Mouse (Mus musculus) heart, postnatal 0 days (tissue): ENCODE measurements around the gene Olfr1316. TPM values are rescaled to one million over a fixed set of nuclear protein-coding genes. Genes with fewer than 3 reads are reported as not detected.

Experiments used
- ATAC-seq: fragments of 200-750 bp; cut with Nextera tagmentation; 2 replicates; pipeline ENCODE4 v1.8.0; 2017; ENCODE audit warnings: low read depth, moderate number of reproducible peaks, moderate library complexity; ENCODE audit not compliant: insufficient read depth
- DNase-seq: peaks from one replicate; pipeline ENCODE4 v3.0.0-alpha.2; 2016; ENCODE audit warnings: low spot score
- H3K27ac ChIP-seq: fragments of 300-500 bp; sonication (generic); 2 replicates; pipeline ENCODE4 v1.5.1; 2014; ENCODE audit warnings: low read depth, mild to moderate bottlenecking
- H3K27me3 ChIP-seq: fragments of 300-500 bp; sonication (generic); 2 replicates; pipeline ENCODE4 v1.6.1; 2014; ENCODE audit warnings: low read length, mixed read lengths; ENCODE audit not compliant: control insufficient read depth, insufficient read depth
- H3K36me3 ChIP-seq: fragments of 300-500 bp; sonication (generic); replicated peaks from 2 replicates; pipeline ENCODE4 v1.6.1; 2014; ENCODE audit warnings: low read length, mixed read lengths; ENCODE audit not compliant: control insufficient read depth, insufficient read depth
- H3K4me1 ChIP-seq: fragments of 300-500 bp; sonication (generic); 2 replicates; pipeline ENCODE4 v1.6.1; 2014; ENCODE audit warnings: antibody characterized with exemption; ENCODE audit not compliant: control insufficient read depth, insufficient read depth
- H3K4me2 ChIP-seq: fragments of 300-500 bp; sonication (generic); 2 replicates; pipeline ENCODE4 v1.6.1; 2014; ENCODE audit warnings: low read depth, mild to moderate bottlenecking, low read length, moderate library complexity
- H3K4me3 ChIP-seq: fragments of 300-500 bp; sonication (generic); 2 replicates; pipeline ENCODE4 v1.5.1; 2014; ENCODE audit warnings: low read depth, low read length
- H3K9ac ChIP-seq: fragments of 300-500 bp; sonication (generic); replicated peaks from 2 replicates; pipeline ENCODE4 v1.6.1; 2014; ENCODE audit warnings: low read depth, low read length, mixed read lengths
- H3K9me3 ChIP-seq: fragments of 300-500 bp; sonication (generic); replicated peaks from 2 replicates; pipeline ENCODE4 v1.6.1; 2016; ENCODE audit warnings: low read length; ENCODE audit not compliant: control insufficient read depth
- CTCF ChIP-seq: IDR thresholded peaks from 2 replicates; pipeline ENCODE4 v1.5.1; 2016; ENCODE audit warnings: antibody characterized with exemption, control low read depth, low read depth
- EP300 ChIP-seq: IDR thresholded peaks from 2 replicates; pipeline ENCODE4 v1.6.1; 2016; ENCODE audit warnings: antibody characterized with exemption, low read depth
- WGBS: fragments of 180-500 bp; shearing (Covaris S2); extraction: QIAGEN DNeasy Blood & Tissue Kit; methylation state at CpG from one replicate; pipeline ENCODE4 v1.1.7; 2014; 5-methylcytosine and 5-hydroxymethylcytosine counted together
- polyA plus RNA-seq: library from polyadenylated mRNA; unstranded; fragments of >200 nt; fragmentation: Nextera tagmentation; extraction: Ambion mirVana; gene quantifications from 2 replicates; pipeline ENCODE4 v1.2.1, GENCODE M21; 2015
- total RNA-seq: library from RNA; depleted of rRNA; stranded (reverse); fragments of >200 nt; gene quantifications from 2 replicates; pipeline ENCODE4 v1.2.3, GENCODE M21; 2014; ENCODE audit warnings: low replicate concordance; rRNA removed

Gene Olfr1316
- total RNA-seq (not detected in 2 replicates), polyA plus RNA-seq (not detected in 2 replicates)

DNA sequence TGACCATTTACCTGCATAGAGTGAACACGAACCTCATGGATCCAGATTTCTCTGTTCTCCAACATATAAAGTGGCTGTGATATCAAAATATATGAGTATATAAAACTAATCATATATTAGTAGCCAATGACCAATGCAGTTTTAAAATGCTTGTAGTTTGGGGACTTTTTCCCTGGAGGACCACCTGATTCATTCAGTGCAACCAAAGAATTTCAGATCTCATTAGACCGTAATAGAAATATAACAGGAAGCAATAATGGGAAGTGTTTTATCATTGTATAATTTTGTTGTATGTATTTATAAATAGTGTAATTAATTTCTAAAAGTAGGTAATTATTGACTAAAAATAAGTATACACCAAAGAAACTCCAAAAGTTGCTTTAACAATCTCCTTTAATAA is at the start of gene Olfr1316:
Olfr1316 (minus strand) TSS at position 101 of the 400 bp plus-strand sequence.
- no peaks in the 10 kb centered on the region for H3K27me3 ChIP-seq
- no peaks in the 10 kb centered on the region for H3K36me3 ChIP-seq
- no peaks in the 10 kb centered on the region for H3K9me3 ChIP-seq
- no peak within 1 kb of the TSS for H3K27ac ChIP-seq
- no peak within 1 kb of the TSS for H3K4me2 ChIP-seq
- no peak within 1 kb of the TSS for H3K4me3 ChIP-seq
- TF ChIP-seq EP300 (no peak), CTCF (no peak)
- no peaks in the 10 kb centered on the region for H3K4me1 ChIP-seq
- no peak for DNase-seq
- WGBS: 75% methylated on average over 2 of the region's 2 CpGs
- ATAC-seq: no peak
- no peak within 1 kb of the TSS for H3K9ac ChIP-seq

DNA sequence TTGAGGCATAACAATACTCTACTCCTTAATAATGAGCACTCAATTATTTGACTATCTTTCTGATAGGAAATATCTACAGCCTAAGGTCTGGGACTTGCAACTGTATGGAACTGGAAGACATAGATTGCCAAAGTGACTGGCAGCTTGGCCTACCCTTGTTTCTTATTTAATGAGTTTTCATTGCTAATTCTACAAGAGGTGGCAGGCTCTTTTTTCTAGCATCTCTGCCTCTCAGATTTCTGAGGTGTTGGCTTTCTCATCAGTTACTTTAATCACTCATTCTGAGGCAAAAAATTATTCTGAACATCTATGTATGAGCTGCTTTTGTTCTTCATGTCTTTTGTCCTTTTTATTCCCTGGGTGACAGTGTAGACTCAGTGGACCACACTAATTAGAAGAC is 19.1 kb upstream of the Olfr1316 start, which contains the start of gene Olfr1318:
Olfr1318 (plus strand) TSS at position 301 of the 400 bp plus-strand sequence.
- Histone ChIP-seq H3K36me3 (no peaks in the 10 kb centered on the region), H3K27me3 (no peaks in the 10 kb centered on the region), H3K9ac (no peak within 1 kb of the TSS), H3K4me3 (no peak within 1 kb of the TSS), H3K4me2 (no peak within 1 kb of the TSS), H3K27ac (no peak within 1 kb of the TSS), H3K9me3 (no peaks in the 10 kb centered on the region), H3K4me1 (no peaks in the 10 kb centered on the region)
- TF ChIP-seq CTCF: no peak
- TF ChIP-seq EP300: no peak
- ATAC-seq (no peak), DNase-seq (no peak)

DNA sequence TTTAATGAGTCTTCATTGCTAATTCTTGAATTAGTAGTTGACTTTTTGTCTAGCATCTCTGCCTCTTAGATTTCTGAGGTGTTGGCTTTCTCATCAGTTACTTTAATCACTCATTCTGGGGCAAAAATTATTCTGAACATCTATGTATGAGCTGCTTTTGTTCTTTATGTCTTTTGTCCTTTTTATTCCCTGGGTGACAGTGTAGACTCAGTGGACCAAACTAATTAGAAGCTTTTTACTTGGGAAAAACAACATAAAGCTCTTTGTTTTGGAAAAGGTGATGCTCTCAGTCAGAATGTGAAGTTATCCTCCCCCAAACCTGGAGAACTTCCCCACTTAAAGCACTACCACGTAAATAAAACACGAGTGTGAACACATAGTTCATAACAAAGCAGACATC is 5.3 kb upstream of the Olfr1316 start, which contains the start of gene Olfr1317:
Olfr1317 (plus strand) TSS at position 301 of the 400 bp plus-strand sequence.
- WGBS: 65% methylated on average over 2 of the region's 2 CpGs
- no peaks in the 10 kb centered on the region for H3K36me3 ChIP-seq
- no peak within 1 kb of the TSS for H3K9ac ChIP-seq
- H3K4me1 ChIP-seq: no peaks in the 10 kb centered on the region
- TF ChIP-seq EP300 (no peak), CTCF (no peak)
- H3K9me3 ChIP-seq: no peaks in the 10 kb centered on the region
- no peak within 1 kb of the TSS for H3K27ac ChIP-seq
- ATAC-seq (no peak), DNase-seq (no peak)
- H3K4me3 ChIP-seq: no peak within 1 kb of the TSS
- no peaks in the 10 kb centered on the region for H3K27me3 ChIP-seq
- no peak within 1 kb of the TSS for H3K4me2 ChIP-seq

DNA sequence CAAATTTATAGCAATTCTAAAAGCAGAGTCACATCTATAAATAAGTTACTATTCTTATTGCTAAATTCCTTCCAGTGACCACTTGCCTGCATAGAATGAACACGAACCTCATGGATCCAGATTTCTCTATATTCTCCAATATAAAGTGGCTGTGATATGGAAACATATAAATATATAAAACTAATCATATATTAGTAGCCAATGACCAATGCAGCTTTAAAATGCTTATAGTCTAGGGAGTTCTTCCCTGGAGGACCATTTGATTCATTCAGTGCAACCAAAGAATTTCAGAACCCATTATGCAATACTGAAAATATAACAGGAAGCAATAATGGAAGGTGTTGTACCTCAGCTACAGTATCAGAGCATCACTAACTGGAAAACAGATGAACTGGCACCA is 19.4 kb downstream of the Olfr1316 start, which contains the start of gene Olfr1315-ps1:
Olfr1315-ps1 (minus strand) TSS at position 101 of the 400 bp plus-strand sequence.
- Histone ChIP-seq H3K4me2 (no peak within 1 kb of the TSS), H3K27ac (no peak within 1 kb of the TSS), H3K4me3 (no peak within 1 kb of the TSS), H3K4me1 (no peaks in the 10 kb centered on the region), H3K27me3 (no peaks in the 10 kb centered on the region), H3K9me3 (no peaks in the 10 kb centered on the region), H3K9ac (no peak within 1 kb of the TSS), H3K36me3 (no peaks in the 10 kb centered on the region)
- 56% methylated on average over 1 of the region's 1 CpGs for WGBS
- ATAC-seq (no peak), DNase-seq (no peak)
- no peak for TF ChIP-seq EP300
- no peak for TF ChIP-seq CTCF

DNA sequence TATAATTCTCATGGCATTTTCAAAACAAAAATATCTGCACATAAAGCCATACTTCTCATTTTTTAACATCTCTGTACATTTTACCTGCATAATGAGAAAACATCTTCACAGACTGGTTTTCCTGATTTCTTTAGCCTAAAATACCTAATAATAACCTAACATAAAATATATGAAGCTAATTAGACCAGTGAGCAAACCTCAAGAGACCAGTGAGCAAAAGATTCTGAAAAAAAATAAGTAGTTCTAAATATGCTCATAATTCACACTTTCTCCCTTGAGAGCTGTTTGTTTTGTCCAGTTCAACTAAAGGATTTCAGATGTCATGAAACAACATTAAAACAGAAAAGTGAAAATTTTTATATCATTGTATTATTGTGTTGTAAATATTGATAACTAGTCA is 38.1 kb downstream of the Olfr1316 start, which contains the start of gene Olfr1314:
Olfr1314 (minus strand) TSS at position 101 of the 400 bp plus-strand sequence.
- H3K9ac ChIP-seq: no peak within 1 kb of the TSS
- H3K4me2 ChIP-seq: no peak within 1 kb of the TSS
- DNase-seq (no peak), ATAC-seq (no peak)
- no peaks in the 10 kb centered on the region for H3K9me3 ChIP-seq
- H3K4me3 ChIP-seq: no peak within 1 kb of the TSS
- H3K27me3 ChIP-seq: no peaks in the 10 kb centered on the region
- H3K4me1 ChIP-seq: no peaks in the 10 kb centered on the region
- no peaks in the 10 kb centered on the region for H3K36me3 ChIP-seq
- no peak for TF ChIP-seq EP300
- no peak within 1 kb of the TSS for H3K27ac ChIP-seq

DNA sequence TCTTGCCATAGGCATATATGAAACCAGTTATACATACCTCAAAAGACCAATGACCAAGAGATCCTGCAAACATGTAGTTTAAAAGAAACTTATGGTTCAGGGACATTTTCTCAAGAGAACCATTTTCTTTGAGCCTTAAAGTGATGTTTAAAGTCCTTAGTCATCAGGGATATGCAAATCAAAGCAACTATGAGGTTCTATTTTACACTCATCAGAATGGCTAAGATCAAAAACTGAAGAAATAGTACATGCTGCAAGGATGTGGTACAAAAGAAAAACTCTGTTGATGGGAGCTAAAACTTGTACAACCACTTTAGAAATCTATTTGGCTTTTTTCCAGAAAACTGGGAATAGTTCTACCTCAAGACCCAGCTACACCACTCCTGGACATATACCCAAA is 57.0 kb downstream of the Olfr1316 start, which contains the start of gene Olfr1313:
Olfr1313 (minus strand) TSS at position 101 of the 400 bp plus-strand sequence.
- H3K9me3 ChIP-seq: no peaks in the 10 kb centered on the region
- no peaks in the 10 kb centered on the region for H3K4me1 ChIP-seq
- no peak within 1 kb of the TSS for H3K9ac ChIP-seq
- no peak within 1 kb of the TSS for H3K4me2 ChIP-seq
- H3K4me3 ChIP-seq: no peak within 1 kb of the TSS
- DNase-seq (no peak), ATAC-seq (no peak)
- no peak within 1 kb of the TSS for H3K27ac ChIP-seq
- no peaks in the 10 kb centered on the region for H3K36me3 ChIP-seq
- TF ChIP-seq EP300 (no peak), CTCF (no peak)
- no peaks in the 10 kb centered on the region for H3K27me3 ChIP-seq

Other genes with a start within 250 kb of the Olfr1316 start
- not detected in 2 replicates for gene Olfr1306, start 218.7 kb downstream of the Olfr1316 start, total RNA-seq
- not detected in 2 replicates for gene Olfr1306, start 218.7 kb downstream of the Olfr1316 start, polyA plus RNA-seq
- not detected in 2 replicates for gene Olfr1307, start 185.5 kb downstream of the Olfr1316 start, total RNA-seq
- not detected in 2 replicates for gene Olfr1307, start 185.5 kb downstream of the Olfr1316 start, polyA plus RNA-seq
- not detected in 2 replicates for gene Olfr1308, start 170.0 kb downstream of the Olfr1316 start, total RNA-seq
- not detected in 2 replicates for gene Olfr1308, start 170.0 kb downstream of the Olfr1316 start, polyA plus RNA-seq
- not detected in 2 replicates for gene Olfr1309, start 144.7 kb downstream of the Olfr1316 start, total RNA-seq
- gene Olfr1309, start 144.7 kb downstream of the Olfr1316 start, polyA plus RNA-seq: not detected in 2 replicates
- not detected in 2 replicates for gene Olfr1310, start 122.3 kb downstream of the Olfr1316 start, total RNA-seq
- gene Olfr1310, start 122.3 kb downstream of the Olfr1316 start, polyA plus RNA-seq: not detected in 2 replicates
- not detected in 2 replicates for gene Olfr1311, start 110.6 kb downstream of the Olfr1316 start, total RNA-seq
- gene Olfr1311, start 110.6 kb downstream of the Olfr1316 start, polyA plus RNA-seq: not detected in 2 replicates
- gene Olfr1312, start 84.7 kb downstream of the Olfr1316 start, total RNA-seq: not detected in 2 replicates
- gene Olfr1312, start 84.7 kb downstream of the Olfr1316 start, polyA plus RNA-seq: not detected in 2 replicates
- gene Olfr1313, start 57.1 kb downstream of the Olfr1316 start, total RNA-seq: not detected in 2 replicates
- not detected in 2 replicates for gene Olfr1313, start 57.1 kb downstream of the Olfr1316 start, polyA plus RNA-seq
- not detected in 2 replicates for gene Olfr1314, start 38.2 kb downstream of the Olfr1316 start, total RNA-seq
- not detected in 2 replicates for gene Olfr1314, start 38.2 kb downstream of the Olfr1316 start, polyA plus RNA-seq
- not detected in 2 replicates for gene Olfr1315-ps1, start 19.5 kb downstream of the Olfr1316 start, total RNA-seq
- not detected in 2 replicates for gene Olfr1315-ps1, start 19.5 kb downstream of the Olfr1316 start, polyA plus RNA-seq
- not detected in 2 replicates for gene Olfr1317, start 5.4 kb upstream of the Olfr1316 start, total RNA-seq
- gene Olfr1317, start 5.4 kb upstream of the Olfr1316 start, polyA plus RNA-seq: not detected in 2 replicates
- gene Olfr1318, start 19.2 kb upstream of the Olfr1316 start, total RNA-seq: not detected in 2 replicates
- not detected in 2 replicates for gene Olfr1318, start 19.2 kb upstream of the Olfr1316 start, polyA plus RNA-seq
- gene Lpcat4, start 104.5 kb upstream of the Olfr1316 start, total RNA-seq: 5.0 and 10.0 TPM in 2 replicates
- gene Lpcat4, start 104.5 kb upstream of the Olfr1316 start, polyA plus RNA-seq: 3.1 and 3.6 TPM in 2 replicates
- gene Nutm1, start 124.3 kb upstream of the Olfr1316 start, total RNA-seq: not detected in 2 replicates
- gene Nutm1, start 124.3 kb upstream of the Olfr1316 start, polyA plus RNA-seq: not detected in 2 replicates
- 95.5 and 125 TPM in 2 replicates for gene Nop10, start 126.9 kb upstream of the Olfr1316 start, total RNA-seq
- 148 and 154 TPM in 2 replicates for gene Nop10, start 126.9 kb upstream of the Olfr1316 start, polyA plus RNA-seq
- 42.8 and 48.1 TPM in 2 replicates for gene Slc12a6, start 130.8 kb upstream of the Olfr1316 start, total RNA-seq
- gene Slc12a6, start 130.8 kb upstream of the Olfr1316 start, polyA plus RNA-seq: 6.5 and 7.2 TPM in 2 replicates
- gene Gm21985, start 131.3 kb upstream of the Olfr1316 start, total RNA-seq: not detected in 2 replicates
- not detected in 2 replicates for gene Gm21985, start 131.3 kb upstream of the Olfr1316 start, polyA plus RNA-seq
- 58.5 and 70.1 TPM in 2 replicates for gene Emc4, start 233.1 kb upstream of the Olfr1316 start, total RNA-seq
- gene Emc4, start 233.1 kb upstream of the Olfr1316 start, polyA plus RNA-seq: 104 and 110 TPM in 2 replicates
- gene Katnbl1, start 244.2 kb upstream of the Olfr1316 start, total RNA-seq: 3.5 and 8.0 TPM in 2 replicates
- gene Katnbl1, start 244.2 kb upstream of the Olfr1316 start, polyA plus RNA-seq: 12.6 and 13.3 TPM in 2 replicates